Mouse (Mus musculus): ENCODE measurements at regions not wholly inside any gene's neighbourhood (a gene's known extent, or its start where the extent isn't known, plus 50 kb on each side); places are given as distances from the start of the nearest gene placed in this dataset.

- DNase-seq (ENCODE audit: low spot score in 2 of 2) = peak; percentile 44 to 51
Measured at GRCm38 (mm10) chr2:116942321-116942791, 63.9 kb downstream of the Tmco5 start.

- no peak for DNase-seq (ENCODE audit: low spot score in 2 of 2)
Measured at GRCm38 (mm10) chr2:116948538-116948937, 70.0 kb downstream of the Tmco5 start.

- no peak for DNase-seq (ENCODE audit: low spot score in 2 of 2)
Measured at GRCm38 (mm10) chr2:116949741-116950140, 71.2 kb downstream of the Tmco5 start.

GRCm38 (mm10) chr2:116950154-116950553, 71.7 kb downstream of the Tmco5 start:
- DNase-seq (ENCODE audit: low spot score in 2 of 2) = no peak

GRCm38 (mm10) chr2:116951481-116951880, 73.0 kb downstream of the Tmco5 start:
- DNase-seq (ENCODE audit: low spot score in 2 of 2) = no peak

GRCm38 (mm10) chr2:116954280-116954679, 75.8 kb downstream of the Tmco5 start:
- DNase-seq (ENCODE audit: low spot score in 2 of 2) = no peak

GRCm38 (mm10) chr2:116954896-116955295, 76.4 kb downstream of the Tmco5 start:
- DNase-seq (ENCODE audit: low spot score in 2 of 2) = no peak

- DNase-seq (ENCODE audit: low spot score in 2 of 2) = no peak
Measured at GRCm38 (mm10) chr2:116963116-116963873, 84.8 kb downstream of the Tmco5 start.

GRCm38 (mm10) chr2:116966266-116966665, 87.8 kb downstream of the Tmco5 start:
- DNase-seq (ENCODE audit: low spot score in 2 of 2) = no peak

GRCm38 (mm10) chr2:116971666-116972613, 93.4 kb downstream of the Tmco5 start:
- peak; percentile 74 to 81 for DNase-seq (ENCODE audit: low spot score in 2 of 2)

GRCm38 (mm10) chr2:116972614-116972985, 94.1 kb downstream of the Tmco5 start:
- DNase-seq (ENCODE audit: low spot score in 2 of 2) = peak; percentile 29 to 46

- no peak for DNase-seq (ENCODE audit: low spot score in 2 of 2)
Measured at GRCm38 (mm10) chr2:116973441-116973840, 95.0 kb downstream of the Tmco5 start.

- no peak for DNase-seq (ENCODE audit: low spot score in 2 of 2)
Measured at GRCm38 (mm10) chr2:116974152-116974551, 95.7 kb downstream of the Tmco5 start.

GRCm38 (mm10) chr2:116974569-116975060, 96.1 kb downstream of the Tmco5 start:
- no peak for DNase-seq (ENCODE audit: low spot score in 2 of 2)

GRCm38 (mm10) chr2:116975091-116975600, 96.7 kb downstream of the Tmco5 start:
- DNase-seq (ENCODE audit: low spot score in 2 of 2) = peak in 1 of 2 experiments; percentile 46

GRCm38 (mm10) chr2:116975601-116976431, 97.3 kb downstream of the Tmco5 start:
- DNase-seq (ENCODE audit: low spot score in 2 of 2) = peak; percentile 84 to 85

- peak in 1 of 2 experiments; percentile 17 for DNase-seq (ENCODE audit: low spot score in 2 of 2)
Measured at GRCm38 (mm10) chr2:116976432-116976750, 97.9 kb downstream of the Tmco5 start.

- DNase-seq (ENCODE audit: low spot score in 2 of 2) = peak in 1 of 2 experiments; percentile 18
Measured at GRCm38 (mm10) chr2:116976951-116977503, 98.5 kb downstream of the Tmco5 start.

- no peak for DNase-seq (ENCODE audit: low spot score in 2 of 2)
Measured at GRCm38 (mm10) chr2:116977771-116978600, 99.5 kb downstream of the Tmco5 start.

GRCm38 (mm10) chr2:116978809-116979208, 100.3 kb downstream of the Tmco5 start:
- no peak for DNase-seq (ENCODE audit: low spot score in 2 of 2)

All from heart, adult 9 months (tissue).